Mouse (Mus musculus) layer of hippocampus, adult 9-11 months (tissue): ENCODE results near the gene Gm8978.
"Not testable (repeated sequence)": the region's sequence is repeated elsewhere in the genome, so short reads cannot be mapped to it uniquely, and the experiment has no call there.

Experiments
- DNase-seq: peaks from one replicate; pipeline ENCODE4 v3.0.0; 2022

Gm8978 gene

DNA sequence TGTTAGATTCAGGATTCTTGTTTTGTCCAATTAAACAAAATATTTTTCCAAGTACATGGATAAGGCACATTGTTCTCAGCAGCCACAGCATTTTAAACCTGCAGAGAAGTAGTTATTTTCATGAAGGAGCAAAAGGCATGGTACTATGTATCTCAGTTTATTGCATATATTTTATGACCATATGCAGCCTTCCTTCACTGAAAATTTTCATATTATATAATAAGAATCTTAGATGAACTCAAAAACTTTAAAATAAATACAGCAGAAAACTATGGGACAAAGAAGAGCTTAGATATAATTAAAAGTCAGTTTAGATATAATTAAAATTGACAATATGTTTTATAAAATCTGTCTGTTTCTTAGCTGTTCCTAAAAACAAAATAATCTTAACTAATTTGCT is at the start of gene Gm8978:
Gene Gm8978, minus strand, starts transcription at position 101 of the 400 bp plus-strand sequence.
- DNase-seq, result not testable (repeated sequence)

DNA sequence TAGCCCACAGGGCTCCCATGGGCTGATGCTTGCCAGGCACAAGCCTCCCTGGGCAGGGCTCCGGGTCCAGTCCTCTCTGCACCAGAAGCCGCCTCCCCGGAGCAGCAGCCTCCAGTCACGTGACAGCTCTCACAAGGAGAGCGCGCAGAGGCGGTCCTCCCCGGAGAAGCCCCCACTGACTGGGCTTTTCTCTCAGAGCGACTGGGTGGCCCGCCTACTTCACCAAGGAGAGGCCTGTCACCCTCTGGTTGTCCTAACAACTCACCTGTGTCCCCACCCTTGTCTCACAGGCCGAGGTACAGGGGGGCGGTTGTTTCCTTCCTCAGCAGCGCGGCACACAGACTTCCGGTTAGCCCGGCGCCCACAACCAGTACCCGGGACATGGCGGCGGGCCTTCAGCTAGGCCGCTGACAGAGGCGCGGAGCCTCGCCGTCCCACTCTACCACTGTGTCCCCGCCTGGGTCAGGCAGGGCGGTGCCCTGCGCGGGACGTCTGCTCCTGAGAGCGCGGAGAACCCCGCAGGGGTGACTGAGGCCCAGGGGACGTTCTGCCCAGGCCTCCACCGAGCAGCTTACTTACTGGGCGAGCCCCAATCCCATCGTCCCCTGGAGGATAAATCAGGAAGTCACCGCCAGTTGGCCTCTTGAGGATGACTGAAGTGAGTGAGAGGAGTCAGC is 35.3 kb downstream of the Gm8978 start:
- DNase-seq, result peak; percentile 56

GRCm38 (mm10) chr19:33568551-33568950 is 56.5 kb downstream of the Gm8978 start:
- not testable (repeated sequence) for DNase-seq
